Mouse (Mus musculus) megakaryocyte, adult 5-6 weeks (primary cell): ENCODE data around the gene Bmp2k. TPM values are rescaled to one million over a fixed set of nuclear protein-coding genes. Genes with fewer than 3 reads are reported as not detected.

ENCODE experiments used
- ATAC-seq: 2 replicates; pipeline ENCODE4 v1.8.0; 2016; ENCODE audit warnings: mild to moderate bottlenecking, inconsistent platforms; ENCODE audit not compliant: poor library complexity, severe bottlenecking
- total RNA-seq, 2 experiments: library from RNA; stranded (forward) in 1 of 2; stranded (reverse) in 1 of 2; fragments of 153-499, 151-499 nt in 1 of 2; fragments of 221-1000, 200-1000 nt in 1 of 2; gene quantifications; 2 replicates each; pipeline versions ENCODE4 v1.2.3 to v1.2.4; 2015 to 2017

Gene Bmp2k
- total RNA-seq, 2 experiments from 2014 or later, result 33.7 to 74.8 TPM

DNA sequence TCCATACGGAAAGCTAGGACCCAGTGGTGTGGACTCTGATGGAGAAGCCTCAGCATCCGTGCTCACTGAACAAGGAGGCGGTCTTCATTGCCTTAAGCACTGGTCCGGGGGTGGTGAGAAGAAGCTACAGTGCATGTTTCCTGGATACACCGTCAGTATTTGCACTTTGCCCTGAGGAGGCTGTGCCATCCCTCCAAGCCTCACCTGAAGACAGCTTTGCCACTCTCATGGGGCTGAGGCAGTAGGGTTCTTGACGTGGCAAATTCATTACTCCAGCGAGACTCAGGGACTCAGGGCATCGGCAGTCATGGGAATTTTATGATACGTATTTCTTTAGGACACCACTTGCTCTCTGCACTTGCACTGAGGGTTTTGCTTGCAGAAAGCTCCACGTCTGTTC, 49.2 kb downstream of the Bmp2k start:
- no peak for ATAC-seq

DNA sequence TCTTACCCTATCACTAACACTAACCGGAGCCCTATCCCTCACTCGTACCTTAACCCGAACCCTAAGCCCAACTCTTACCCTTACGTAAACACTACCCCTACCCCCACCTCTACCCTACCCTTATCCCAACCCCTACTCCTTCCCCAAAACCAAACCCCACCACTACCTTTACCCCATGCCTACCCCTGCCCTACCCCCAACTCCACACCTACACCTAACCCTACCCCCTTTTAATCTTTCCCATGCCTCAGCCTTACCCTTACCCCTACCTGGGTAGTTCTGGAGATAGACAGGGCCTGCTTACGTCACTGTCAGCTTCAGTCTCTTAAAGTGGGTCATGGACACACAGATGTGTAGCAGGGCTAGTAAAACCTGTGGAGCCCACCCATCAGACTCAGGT, 51.4 kb downstream of the Bmp2k start:
- no peak for ATAC-seq

DNA sequence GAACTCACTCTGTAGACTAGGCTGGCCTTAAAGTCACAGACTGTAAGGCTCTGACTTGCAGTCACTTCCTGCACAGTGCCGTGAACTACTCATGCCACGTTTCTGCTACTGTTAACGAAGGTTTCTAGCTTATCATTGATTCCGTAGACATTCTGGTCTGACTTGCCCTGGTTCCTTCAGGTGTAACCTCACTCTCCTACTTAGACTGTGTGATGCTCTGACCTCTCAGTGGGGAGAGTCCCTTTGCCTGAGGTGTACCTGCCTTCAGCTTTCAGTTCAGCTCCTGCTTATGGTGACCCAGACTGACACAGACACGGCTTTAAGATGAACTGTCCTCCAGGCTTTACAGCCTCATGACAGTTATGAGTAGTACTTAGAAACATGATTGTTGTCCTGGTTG, 56.7 kb downstream of the Bmp2k start:
- no peak for ATAC-seq

DNA sequence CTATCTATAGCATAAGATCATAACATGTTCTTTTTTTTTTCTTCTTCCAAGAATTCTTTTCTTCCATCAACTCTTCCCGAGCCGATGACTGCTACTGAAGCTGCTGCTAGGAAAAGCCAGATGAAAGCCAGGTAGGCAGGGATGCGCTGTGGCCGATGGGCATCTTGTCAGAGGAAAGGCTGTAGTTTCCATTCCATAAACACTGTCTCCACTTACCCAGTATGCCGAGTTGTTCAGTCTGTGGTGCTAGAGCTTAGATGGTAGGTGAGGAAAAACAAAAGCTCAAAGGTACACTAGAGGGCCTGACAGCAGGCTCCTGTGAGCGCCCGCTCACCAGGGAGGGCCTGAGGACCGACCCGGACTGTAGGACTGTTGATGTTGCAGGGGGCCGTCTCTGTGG, 57.3 kb downstream of the Bmp2k start:
- no peak for ATAC-seq

DNA sequence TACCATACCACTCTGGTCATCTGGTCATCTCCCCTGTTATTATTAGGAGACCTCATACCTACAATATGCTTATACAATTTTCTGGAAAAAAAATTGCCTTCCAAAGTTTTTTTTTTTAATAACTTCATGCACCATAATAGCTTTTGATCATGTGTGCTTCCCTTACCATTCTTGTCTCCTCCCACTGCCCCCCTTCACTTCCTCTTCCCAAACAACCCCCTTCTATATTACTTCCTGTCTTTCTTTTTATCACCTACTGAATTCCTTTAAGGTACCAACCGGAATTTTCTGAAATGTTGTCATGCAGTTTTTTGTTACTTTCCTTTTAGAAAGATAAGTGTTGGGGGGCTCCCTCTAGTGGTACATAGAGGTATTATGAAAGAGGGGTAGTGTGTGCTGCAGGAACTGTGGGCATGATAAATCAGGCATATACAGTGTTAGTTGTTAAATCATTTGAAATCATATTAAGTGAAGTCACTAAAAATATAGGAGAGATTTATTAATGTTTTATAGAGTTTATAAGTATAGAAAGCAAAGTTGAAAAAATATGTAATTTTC, 58.1 kb downstream of the Bmp2k start:
- ATAC-seq, result peak; percentile 90

DNA sequence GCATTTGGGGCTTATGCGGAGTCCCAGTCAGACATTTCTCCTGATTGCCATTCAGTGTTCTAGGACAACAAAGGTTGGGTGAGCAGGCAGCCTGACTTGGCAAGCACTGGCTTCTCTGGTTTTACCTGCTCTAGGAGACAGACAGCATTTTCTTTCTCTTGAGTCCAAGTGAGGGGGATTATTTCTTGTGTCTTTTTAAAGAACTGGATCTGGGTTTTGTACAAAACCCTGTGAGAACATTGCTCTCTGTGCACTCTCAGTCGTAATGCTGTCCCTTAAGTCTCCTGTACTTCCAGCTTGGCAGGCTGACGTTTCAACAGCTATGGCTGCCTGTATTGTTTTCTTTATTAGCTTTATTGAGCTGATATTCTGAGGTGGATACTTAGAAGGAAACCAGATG, 58.9 kb downstream of the Bmp2k start:
- no peak for ATAC-seq

DNA sequence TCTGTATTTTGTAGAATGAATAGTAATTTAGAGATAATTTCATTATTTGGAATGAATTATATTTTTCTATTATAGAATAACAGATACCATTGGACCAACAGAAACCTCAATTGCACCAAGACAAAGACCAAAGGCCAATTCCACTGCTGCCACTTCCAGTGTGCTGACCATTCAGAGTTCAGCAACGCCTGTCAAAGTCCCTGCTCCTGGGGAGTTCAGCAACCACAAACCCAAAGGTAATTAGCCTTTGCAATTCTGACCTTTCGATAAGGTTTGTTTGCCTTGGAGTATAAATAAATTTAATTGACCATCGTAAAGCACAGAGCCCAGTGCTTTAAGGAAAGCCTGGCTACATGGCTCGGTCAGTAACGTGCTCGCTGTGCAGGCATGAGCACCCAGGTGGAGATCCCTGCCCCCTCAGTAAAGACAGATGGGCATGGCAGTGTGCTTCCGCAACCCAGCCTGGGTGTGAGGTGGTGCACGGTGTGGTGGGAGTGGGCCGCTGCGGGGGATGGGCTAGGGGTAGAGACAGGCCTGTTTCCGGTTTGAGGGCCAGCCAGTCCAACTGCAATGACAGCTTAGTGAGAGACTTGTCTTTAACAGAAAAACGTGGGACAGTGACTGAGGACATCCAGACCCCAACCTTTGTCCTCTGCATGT, 59.4 kb downstream of the Bmp2k start:
- no peak for ATAC-seq

DNA sequence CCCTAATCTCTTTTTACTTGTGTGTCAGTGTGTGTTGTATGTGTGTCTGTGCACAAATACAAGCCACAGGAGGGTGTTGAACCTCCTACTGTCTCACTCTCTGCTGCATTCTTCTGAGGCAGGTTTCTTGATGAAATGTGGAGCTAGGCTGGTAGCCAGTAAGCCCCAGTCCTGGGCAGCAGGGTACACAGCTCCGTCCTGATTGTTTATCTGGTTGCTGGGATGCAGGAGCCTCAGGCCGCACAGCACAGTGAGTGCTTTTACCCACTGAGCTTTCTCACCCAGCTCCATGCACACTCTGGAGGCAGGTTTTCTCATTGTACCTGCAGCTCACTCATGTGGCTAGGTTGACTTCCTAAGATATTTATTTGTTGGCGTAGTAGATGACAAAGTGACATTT, 63.4 kb downstream of the Bmp2k start:
- no peak for ATAC-seq

DNA sequence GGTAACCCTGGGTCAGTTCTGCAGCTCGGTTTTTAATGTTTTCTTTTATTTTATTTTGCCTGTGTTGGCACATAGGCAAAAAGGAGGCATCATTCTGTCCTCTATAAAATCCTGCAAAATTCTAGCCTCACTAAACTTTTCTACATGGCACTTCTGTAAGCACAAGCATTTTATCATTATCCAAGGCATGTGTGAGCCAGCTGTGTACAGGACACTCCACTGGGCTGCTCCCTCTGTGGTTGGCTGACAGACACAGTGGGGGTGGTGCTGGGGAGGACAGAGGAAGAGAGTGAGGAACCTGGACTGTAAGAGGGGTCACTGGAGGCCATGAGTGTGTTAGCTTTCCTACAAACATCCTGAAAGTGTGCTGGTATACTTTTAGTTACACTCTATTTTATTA, 64.6 kb downstream of the Bmp2k start:
- no peak for ATAC-seq

DNA sequence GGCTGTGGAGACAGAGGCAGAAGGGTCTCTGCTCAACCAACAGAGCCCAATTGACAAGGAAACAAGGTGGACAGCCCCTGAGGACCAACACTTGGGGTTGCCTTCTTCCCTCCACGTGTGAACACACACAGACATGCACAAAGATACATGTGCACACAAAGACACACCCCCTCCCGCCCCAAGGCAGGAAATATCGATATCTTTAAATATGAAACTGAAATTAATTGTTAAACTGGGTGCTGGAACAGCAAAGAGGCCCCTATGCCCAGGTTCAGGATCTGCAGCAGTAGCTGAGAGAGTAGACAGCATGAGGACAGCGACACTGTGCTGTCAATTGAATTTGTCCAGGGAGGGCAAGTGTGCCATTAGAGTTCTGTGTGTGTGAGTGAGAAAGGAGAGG, 68.3 kb downstream of the Bmp2k start:
- ATAC-seq, result no peak

DNA sequence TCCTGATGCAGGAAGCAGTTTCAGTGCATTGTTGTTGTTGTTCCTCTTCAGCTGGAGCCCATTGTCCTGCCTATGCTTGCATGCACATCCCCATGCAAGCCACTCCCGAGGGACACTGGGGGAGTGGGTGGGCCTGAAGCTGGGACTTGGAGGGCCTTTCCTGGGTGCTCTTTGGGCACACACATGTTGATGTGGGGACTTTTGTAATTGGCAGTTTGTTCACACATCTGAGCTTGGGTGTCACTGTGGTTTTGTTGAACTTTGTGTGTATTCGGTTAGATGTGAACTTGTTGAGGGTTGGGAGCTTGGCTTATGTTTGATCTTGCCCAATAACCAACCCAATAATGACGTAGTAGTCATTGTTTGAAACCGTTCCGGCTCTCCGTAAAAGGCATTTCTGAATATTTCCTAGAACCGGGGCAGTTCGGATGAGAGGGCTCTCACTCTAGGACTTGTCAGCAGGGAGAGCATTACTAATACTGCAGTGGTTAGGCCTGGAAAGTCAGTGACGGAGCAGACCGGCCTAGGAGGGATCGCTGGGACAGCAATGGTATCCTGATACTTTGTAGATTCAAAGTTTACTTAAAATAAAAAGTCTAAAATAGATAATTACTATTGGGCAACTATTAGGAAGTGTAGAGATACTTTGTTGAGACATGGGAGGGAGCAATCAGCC, 78.1 kb downstream of the Bmp2k start:
- no peak for ATAC-seq

DNA sequence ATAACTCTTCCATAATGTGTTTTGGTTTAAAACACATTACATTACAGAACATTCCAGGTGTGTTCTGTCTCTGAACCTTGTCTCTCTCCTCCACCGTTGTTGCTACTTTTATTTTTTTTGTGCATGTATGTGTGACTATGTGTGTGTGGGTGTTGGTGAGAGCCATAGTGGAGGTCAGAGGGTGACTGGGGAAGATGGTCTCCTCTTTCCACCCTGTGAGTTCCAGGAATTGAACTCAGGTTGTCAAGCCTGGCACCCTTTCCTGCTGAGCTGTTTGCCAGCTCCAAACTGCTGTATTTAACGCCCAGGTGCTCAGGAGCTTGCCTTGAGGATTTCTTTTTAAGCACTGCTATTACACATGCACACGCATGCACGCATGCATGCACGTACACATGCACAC, 78.7 kb downstream of the Bmp2k start:
- ATAC-seq, result no peak

DNA sequence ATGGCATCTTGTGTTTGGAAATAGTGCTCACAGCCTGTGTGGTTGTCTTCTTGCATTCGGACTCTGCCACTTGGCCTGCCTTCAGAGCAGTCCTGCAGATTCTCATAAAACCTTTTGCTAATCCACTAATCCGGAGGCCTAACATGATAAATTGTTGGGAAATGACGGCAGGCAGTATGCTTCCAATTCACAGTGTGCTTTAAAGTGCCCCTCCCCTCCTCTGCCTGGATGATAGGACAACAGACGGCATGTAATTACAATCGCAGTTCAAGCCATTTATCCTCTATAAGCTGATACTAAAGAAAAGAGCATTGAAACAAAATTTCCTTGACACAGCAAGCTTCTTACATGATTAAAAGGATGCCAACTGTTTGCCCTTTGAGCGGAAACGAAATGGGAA, 80.2 kb downstream of the Bmp2k start:
- ATAC-seq, result no peak

DNA sequence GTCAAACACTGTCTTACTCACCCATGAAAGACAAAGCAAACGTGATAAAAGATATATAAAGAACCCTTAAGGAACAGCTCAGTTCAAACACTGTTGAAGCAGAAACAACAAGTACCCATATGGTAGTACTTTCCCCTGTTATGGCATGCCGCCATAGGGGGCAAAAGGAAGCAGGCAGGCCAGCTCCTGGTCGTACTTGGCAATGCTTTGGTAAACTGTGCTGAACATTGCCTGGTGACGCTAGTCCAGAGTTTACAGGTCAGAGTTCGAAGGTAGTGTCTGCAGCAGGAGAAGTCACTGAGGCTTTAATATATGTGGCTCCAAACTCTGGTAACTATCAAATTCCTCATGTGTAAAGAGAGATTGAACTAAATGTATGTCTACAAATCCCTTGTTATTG, 81.2 kb downstream of the Bmp2k start:
- no peak for ATAC-seq

DNA sequence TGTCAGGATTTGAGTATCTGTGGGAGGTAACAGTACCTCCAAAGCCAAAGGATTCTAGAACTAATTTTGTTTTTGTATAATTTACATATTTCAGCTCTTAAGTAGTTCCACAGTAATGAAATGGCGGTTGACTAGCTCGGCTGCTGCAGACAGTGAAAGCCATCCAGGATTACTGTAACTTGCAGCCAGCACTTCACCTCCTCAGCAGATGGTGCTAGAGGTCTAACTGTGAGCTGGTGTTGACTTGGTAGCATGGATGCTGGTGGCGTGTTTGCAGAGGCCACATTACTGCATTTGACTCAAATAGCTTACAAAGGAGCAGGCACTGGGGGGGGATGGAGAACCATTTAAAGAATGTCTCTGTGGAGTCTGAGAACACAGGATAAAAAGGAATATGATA, 84.0 kb downstream of the Bmp2k start:
- no peak for ATAC-seq

DNA sequence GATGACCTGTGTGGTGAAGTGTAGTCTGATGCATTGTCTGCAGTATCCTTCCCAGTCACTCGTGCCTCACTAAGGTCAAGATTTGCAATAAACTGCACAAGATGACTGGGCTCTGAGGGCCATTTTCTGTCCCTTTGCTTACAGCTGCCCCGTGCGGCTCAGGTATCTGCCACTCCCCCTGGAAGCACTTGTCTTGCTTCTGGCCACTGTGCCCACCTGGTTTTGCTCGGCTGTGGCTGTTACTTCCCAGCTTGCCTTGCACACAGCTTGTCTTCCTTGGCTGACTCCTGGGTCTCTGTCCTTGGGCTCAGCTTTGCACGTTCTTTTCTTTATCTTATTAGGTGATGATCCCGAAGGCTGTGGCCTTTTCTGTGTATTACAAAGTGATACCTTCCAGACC, 86.2 kb downstream of the Bmp2k start:
- no peak for ATAC-seq

DNA sequence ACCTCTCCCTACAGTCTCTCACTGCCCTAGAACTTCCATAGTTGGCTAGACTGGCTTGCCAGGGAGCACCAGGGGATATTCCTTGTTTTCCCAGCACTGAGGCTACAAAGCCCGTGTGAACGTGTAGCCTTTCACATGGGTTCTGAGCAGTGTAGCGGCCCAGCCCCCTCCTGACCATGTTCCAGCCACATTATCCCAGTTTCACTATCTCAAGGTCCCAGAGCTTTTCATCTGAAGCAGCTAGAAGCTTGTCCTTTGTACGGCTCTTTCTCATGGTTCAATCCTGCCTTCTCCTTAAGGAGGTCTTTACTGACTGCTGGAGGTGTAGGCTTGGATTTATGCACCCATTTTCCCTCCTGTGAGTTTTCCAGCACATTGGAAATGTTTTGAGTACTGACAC, 87.1 kb downstream of the Bmp2k start:
- ATAC-seq, result no peak

DNA sequence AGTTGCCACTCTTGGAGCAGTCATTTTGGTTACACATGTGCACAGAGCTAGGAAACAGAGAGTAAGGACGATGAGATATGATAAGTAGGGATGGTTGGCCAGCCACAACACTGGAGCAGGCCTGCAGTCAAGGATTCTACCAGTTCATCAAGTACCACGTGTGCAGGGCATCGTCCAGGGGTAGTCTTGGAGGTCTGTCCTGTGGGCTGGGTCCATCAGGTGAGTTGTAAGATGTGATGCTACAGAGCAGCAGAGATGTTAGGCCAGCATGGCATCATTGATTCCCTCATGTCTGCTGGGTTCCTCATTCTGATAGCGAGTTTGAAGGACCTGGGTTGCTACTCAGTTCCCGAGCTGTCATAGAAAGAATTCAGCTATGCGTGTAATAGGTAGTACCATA, 87.6 kb downstream of the Bmp2k start:
- ATAC-seq, result no peak

DNA sequence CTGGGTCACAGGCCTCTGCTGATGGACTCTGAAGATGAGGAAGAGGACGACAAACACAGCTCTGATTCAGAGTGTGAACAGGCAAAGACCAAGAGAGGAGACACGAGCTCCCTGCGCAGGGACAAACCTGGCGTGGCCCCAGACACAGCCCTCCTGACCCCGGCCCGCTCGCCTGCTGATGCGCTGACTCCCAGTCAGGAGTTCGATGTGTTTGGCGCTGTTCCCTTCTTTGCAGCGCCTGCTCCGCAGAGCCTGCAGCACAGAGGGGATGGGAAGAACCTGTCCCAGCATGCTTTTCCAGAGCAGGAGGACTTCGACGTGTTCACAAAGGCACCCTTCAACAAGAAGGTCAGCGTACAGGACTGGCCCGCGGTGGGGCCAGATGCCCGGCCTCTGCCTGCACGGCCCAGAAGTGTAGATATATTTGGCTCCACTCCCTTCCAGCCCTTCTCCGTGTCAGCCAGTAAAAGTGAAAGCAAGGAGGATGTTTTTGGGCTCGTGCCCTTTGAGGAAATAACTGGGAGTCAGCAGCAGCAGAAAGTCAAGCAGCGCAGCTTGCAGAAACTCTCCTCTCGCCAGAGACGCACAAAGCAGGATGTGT, 89.6 kb downstream of the Bmp2k start:
- no peak for ATAC-seq

DNA sequence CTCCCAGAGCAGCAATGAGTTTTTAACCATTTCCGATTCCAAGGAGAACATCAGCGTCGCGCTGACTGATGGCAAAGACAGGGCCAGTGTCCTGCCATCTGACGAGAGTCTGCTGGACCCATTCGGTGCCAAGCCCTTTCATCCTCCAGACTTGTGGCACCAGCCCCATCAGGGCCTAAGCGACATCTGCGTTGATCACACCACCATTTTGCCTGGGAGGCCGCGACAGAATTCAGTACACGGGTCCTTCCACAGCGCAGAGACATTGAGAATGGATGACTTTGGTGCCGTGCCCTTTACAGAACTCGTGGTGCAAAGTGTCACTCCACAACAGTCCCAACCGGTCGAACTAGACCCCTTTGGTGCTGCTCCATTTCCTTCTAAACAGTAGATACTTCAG, 90.3 kb downstream of the Bmp2k start:
- ATAC-seq, result no peak

DNA sequence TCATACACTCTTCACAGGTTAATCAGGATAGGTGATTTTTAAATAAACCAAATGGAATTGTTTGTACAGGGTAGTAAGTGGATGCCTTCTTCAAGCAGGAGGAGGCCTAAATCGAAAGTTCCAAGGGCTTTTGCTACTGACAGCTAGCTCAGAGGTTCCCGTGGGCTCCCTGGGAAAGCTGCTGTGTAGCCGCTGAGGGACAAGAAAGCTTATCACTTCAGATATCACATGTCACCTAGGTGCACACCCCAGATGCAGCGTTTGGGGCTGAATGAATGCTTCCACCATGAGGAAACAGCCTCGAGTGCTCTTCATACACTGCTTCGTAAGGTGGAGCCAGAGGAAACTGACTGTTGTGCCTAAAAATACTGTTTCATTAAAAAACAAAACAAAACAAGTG, 90.7 kb downstream of the Bmp2k start:
- ATAC-seq, result no peak

DNA sequence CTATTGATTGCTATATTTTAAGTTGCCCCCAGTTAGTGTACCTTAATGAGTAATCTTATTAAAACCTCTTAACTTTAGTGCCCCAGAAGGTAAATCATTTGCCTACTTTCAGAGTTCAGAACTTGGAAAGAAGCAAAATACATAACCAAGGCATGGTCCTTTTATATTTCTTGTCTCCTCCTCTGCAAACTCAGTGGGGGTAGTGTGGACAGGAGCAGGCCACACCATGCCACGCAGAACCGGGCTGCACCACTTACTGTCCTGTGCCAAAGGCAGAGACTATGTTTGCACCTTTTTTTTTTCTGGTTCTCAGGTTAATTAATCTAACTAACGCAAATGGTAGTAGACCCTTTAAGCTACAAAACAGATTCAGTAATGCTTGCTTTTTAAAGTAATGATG, 91.9 kb downstream of the Bmp2k start:
- no peak for ATAC-seq
